Mouse (Mus musculus) kidney, postnatal 25 days (tissue): ENCODE results near the gene Tmod1.
A peak's percentile ranks its signal among the peaks of the same experiment; 100 is the strongest.

Experiments
- DNase-seq, 2 experiments: peaks; one replicate each; pipeline ENCODE4 v3.0.0; 2021; ENCODE audit warnings: mixed read lengths in 2 of 2

Tmod1 gene

GRCm38 (mm10) chr4:46138287-46139222 lies 99.8 kb downstream of the Tmod1 start, which contains the start of the genes Ncbp1 and Tstd2:
TSS of gene Ncbp1 (plus strand) at chr4:46138613.
TSS of gene Tstd2 (minus strand) at chr4:46138694.
- DNase-seq = peak; percentile 92 to 94

GRCm38 (mm10) chr4:46144323-46144722 lies 105.6 kb downstream of the Tmod1 start:
- DNase-seq = peak in 1 of 2 experiments; percentile 17

- DNase-seq = no peak
Observed at GRCm38 (mm10) chr4:46146881-46147280, 108.1 kb downstream of the Tmod1 start.

GRCm38 (mm10) chr4:46151903-46152544 lies 113.3 kb downstream of the Tmod1 start:
- DNase-seq = no peak

- no peak for DNase-seq
Observed at GRCm38 (mm10) chr4:46164027-46164426, 125.3 kb downstream of the Tmod1 start.
